Mouse (Mus musculus) cerebellum, adult (tissue): ENCODE results near the gene Tspan31.
A peak's percentile ranks its signal among the peaks of the same experiment; 100 is the strongest.
"Not testable (repeated sequence)": the region's sequence is repeated elsewhere in the genome, so short reads cannot be mapped to it uniquely, and the experiment has no call there.

Experiments used
- ATAC-seq: cut with Nextera tagmentation; 2 replicates; pipeline ENCODE4 v1.9.2; 2017; ENCODE audit warnings: mild to moderate bottlenecking, moderate library complexity, mixed read lengths; ENCODE audit not compliant: insufficient number of reproducible peaks, low FRiP score, low TSS enrichment

The Tspan31 gene

DNA sequence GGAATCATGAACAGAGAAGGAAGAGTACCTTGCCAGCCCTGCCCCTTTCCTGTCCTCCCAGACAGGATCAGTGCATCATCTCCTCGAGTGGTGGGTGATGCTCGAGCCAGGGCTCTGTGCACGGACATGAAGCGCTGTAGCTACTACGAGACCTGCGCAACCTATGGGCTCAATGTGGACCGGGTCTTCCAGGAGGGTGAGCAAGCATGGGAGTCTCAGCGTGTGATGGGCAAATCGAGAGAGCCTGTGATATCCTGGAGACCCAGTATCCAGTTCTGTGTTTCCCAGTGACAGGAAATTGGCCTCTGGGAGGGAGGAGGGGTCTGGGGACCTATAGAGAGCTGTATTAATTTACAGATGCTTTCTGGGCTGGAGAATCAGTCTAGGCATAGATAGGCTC lies 15.0 kb upstream of the Tspan31 start:
- ATAC-seq: no peak

DNA sequence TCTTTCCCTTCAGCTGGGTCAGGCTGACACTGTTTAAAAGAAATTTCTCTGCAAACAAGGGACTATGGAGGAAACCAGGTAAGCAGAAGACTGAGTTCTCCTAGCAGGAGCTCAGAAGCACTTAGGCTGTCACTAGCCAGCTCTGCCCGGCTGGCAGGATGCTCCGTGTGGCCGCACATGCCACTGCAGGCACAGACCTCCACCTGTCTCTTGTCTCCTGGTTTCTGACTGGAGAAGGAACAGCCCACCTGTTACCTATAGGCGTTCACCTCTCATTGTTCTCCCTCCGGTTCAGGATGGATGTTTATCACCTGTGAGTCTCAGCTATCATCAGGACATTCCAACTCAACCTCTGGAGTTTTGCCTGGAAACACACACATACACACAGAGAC lies 13.8 kb upstream of the Tspan31 start:
- no peak for ATAC-seq

DNA sequence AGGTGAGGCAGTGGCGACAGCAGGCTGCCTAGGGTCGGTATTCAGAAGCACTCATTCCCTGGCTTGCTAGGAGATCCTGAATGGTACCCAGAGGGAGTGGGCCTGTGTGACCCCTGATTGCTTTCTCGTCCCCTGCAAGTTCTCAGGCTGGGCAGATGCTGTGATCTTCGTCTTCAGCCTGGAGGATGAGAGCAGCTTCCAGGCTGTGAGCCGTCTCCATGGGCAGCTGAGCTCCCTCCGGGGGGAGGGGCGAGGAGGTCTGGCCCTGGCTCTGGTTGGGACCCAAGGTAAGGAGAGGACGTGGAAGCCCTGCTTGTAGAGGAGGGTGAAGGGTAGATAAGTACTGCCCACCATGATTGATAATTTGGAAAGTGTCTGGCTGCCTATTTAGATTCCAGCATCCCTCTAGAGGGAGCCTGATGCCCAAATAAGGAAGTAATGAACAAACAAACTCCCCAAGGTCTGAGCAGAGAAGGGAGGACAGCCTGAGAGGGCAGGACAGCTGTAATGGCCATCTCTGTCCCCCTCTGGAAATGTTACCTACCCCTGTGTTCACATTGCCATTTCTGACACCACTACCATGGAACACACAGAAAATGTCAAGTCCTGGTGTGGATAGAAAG lies 13.3 kb upstream of the Tspan31 start:
- no peak for ATAC-seq

DNA sequence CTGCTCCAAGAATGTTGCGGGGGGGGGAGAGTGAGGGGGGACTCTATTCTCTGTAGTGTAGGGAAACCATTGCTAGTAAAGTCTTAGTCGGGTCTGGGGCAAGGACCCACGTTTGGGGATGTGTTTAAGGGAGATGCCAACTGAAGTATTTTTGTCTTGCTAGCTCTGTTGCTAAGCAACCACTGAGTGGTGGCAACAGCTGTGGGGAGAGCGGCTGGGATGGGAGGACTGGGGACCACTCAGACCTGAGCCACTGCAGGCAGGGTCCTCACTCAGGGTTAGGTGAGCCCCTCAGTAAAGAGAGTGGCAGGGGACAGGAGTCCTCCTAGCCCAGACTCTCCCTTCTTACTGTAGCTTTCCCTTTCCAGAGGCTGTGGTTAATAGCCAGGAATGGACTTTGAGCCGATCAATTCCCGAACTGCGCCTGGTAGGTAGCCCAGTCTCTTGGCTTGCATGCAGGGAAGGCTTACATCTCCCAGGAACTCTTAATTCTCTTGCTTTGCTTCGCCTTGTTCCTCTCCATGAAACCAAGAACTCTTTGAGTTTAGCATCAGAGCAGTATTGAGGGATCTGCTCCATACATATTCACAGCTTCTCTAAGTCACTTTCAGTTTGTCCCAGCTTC lies 12.0 kb upstream of the Tspan31 start:
- no peak for ATAC-seq

DNA sequence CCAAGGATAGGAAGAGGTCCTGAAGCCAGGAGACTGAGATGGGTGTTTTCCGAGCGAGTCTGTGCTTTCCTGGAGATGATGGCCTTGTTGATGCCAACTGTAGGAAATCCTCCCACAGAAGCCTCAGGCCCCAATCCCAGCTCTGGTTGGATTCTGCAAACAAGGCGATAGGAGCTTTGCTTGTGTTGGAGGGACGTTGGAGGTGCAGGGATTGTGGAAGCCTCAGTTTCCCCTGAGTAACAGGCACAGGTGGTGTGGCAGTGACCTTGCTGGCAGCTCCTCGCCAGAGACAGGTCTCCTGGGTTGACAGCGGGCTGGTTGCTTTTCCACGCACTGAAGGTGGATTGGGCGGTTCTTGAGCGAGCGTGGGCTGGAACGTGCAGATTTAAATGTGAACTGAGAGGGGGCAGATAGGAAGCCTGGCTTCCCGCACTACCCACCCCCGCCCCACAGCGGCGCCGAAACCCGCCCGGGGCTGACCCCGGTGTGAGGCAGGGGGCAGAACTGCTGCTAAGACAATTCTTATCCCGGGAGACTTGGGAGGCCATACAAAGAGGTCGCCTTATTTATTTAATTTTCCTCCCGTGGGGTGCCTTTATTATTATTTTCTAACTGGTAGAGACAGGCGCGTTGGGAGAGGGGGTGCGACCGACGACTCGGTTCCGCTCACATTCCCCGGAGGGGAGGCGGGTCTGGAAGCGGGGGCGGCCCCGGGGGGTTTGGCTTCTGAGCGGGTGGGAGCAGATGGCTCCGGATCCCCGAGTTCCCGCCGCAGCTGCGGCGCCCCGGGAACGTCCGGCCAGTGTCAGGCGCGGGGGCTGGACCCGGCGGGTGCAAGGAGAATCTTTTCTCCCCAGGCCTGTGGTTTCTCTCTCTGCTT lies 11.1 kb upstream of the Tspan31 start:
- 0 out of 2 replicates have a peak, but pooled peaks have one; percentile 7 for ATAC-seq

DNA sequence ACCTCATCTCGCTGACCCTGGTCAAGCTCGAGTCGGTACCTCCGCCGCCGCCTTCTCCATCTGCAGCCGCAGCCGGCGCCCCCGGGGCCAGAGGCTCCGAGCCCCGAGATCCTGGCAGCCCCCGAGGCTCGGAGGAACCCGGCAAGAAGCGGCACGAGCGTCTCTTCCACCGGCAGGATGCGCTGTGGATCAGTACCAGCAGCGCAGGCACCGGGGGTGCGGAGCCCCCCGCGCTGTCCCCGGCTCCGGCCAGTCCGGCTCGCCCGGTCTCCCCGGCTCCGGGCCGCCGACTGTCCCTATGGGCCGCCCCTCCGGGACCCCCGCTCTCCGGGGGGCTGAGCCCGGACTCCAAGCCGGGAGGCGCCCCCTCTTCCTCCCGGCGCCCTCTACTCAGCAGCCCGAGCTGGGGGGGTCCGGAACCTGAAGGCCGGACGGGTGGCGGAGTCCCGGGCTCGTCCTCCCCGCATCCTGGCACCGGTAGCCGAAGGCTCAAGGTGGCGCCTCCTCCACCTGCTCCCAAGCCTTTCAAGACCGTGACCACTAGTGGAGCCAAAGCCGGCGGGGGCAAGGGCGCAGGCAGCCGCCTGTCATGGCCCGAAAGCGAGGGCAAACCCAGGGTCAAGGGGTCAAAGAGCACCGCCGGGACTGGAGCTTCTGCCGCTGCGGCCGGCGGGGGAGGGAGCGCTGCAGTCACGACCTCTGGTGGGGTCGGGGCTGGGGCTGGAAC lies 9.8 kb upstream of the Tspan31 start:
- ATAC-seq: no peak

DNA sequence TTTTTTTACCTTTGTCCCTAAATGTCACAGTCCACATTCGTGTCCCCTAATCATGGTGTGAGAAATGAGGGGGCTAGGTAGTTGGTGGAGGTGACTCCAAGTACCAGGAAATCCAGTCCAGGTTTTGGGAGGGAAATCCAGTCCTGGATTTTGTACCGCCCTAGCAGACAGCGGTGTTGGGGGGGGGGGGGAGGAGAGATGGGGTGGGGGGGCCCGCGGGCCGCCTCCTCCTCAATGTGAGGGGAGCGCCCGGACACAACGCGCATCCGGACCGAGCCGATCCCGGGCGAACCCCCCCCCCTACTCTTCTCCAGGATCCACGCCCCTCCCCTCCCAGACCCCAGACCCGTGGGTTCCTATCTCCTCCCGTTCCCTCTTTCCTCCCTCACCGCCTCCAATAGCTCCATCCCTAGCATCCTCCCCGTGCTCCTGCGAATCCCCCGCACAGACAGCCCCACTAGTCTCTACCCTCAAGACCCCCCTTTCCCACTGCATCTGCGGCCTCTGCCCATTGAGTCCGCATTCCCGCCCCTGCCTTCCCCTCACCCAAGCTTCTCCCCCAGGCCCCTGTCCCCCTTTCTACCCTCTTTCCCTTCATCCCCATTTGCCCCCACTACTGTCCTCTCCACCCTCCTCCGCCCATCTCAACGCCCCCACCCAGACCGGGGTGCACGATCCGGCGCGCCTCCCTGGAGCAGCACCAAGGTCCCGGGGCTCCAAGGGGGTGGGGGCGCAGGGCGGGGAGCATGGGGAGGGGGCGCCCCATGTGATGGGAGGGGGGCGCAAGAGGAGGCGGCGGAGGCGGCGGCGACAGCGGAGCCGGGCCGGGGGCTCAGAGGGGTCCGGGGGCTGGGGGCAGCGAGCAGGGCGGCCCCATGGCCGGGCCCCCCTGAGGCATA lies 8.9 kb upstream of the Tspan31 start:
- ATAC-seq: no peak

DNA sequence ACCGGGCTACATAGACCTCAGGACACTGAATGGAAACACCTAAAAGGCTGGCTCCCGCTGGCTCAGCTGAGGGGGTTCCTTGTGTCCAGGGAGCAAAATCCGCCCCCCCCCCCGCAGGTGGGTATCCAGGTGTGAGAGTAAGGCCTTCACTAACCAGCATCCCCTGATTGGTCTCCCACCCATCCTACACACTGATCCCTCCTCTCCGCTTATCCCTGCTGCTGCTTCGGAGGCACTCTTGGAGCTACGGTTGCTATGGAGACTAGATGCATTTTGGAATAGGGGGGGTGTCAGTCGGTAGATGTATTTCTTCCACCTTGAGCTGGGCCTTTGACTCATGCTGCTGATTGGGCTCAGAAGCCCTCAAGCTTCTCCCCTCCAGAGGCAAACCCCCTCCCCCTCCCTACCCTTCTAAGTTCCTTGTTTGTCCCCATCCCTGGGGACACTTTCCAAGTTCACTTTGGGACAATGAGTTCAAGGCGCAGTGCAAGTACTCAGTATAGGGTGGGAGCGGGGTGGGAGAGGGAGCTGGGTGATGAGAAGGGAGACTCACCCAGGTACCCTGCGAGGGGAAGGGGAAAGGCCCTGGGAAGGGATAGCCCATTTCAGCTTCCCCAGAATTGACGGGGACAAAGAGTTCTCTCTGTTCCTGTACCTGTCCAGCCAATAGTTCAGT lies 8.1 kb upstream of the Tspan31 start:
- no peak for ATAC-seq

DNA sequence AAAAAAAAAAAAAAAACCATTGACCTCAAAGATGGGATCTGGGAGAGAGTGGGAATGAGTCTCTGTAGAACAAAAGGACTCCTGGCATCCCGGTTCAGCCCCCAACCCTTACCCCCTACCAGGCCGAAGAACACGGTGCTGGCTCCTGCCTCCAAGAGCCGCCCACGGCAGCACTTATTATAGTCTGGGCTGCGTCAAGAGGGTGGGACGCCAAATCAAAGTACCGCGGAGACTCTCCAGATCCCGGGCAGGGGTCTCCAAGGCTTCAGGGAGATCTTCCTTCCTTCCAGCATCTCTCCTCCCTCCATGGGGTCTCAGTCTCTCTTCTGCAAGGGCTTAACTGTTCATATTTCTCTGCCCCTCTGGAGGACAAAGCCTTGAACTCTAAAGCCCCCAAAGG lies 7.5 kb upstream of the Tspan31 start:
- ATAC-seq: no peak

DNA sequence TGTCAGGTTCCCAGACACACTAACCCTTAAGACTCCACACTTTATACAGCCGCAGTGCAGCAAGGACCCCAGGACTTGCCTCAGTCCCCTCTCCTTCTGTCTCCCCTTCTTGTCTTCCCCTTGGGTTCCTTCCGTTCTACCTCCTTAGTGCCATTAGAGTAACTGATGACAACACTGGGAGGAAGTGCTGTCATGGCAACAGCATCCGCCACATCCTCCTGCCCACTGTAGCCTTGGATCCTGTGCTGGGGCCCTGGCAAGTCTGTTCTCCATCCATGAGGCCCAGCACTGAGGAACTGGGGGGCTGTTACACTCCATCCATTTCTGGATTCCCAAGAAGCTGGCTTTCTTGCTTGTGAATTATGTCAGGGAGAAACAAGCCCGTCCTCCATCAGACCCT lies 6.0 kb upstream of the Tspan31 start:
- ATAC-seq: no peak

DNA sequence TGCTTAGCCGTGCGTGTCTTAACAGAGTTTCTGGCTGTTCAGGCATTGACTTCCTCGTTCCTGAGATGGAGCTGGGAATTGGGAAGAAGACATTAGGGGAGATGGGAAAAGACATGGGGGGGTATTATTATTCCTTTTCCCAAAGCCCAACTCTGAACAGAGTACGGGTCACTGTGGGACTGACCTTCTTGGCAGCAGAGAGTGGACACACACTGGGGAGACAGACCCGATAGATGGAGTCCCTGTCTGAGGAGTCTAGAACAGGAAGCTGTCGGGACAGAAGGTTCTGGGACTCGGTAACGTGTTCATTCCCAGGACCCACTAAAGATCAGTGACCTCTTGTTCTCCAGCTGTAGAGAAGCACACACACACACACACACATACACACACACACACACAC lies 5.6 kb upstream of the Tspan31 start:
- ATAC-seq: no peak

DNA sequence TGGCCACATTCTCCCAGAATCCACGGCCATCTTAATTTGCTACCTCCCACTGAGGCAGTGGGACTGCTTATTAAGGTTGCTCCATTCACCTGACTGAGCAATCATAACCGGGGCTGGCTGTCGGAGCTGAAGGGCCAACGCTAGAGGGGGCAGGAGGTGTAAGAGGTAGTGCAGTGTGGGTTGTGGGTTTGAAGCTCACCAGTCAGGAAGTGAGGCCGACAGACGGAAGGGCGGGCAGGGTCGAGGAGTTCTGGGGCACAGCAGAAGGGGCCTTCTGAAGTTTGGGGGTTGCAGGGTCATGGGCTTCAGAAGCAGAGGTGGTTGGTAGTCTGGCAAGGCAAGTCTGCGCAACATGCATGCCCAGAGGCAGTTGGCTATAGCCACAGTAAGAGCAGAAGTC lies 5.0 kb upstream of the Tspan31 start, which contains the start of gene Agap2:
Gene Agap2 (plus strand): TSS at position 205 of the 400 bp plus-strand sequence.
- ATAC-seq: no peak

DNA sequence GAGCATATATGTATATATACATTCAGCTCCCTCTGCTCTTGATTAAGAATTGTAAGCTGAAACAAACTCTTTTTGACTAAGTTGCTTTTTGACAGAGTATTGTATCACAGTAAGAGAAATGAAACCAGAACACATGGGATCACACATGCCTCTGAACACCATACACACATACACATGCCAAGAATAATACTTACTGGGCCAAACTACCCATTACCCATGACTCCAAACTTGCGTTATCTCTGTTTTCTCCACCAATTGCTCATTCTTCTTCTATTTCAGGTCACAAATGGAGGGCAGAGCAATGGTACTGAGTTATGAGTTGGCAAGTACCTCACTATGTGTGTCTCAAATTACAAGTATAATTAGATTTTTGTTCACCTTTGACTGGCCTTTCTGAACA lies 3.9 kb upstream of the Tspan31 start:
- no peak for ATAC-seq

DNA sequence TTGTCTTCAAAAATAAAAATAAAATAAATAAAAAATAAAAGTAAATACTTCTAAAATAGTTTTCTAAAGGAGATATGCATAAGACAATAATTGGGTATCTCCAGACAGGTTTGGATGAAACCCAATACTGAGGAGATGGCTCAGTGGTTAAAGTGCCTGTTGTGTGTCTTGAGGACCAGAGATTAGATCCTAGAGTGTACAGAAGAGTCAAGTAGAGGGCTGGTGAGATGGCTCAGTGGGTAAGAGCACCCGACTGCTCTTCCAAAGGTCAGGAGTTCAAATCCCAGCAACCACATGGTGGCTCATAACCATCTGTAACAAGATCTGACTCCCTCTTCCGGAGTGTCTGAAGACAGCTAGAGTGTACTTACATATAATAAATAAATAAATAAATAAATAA lies 2.9 kb upstream of the Tspan31 start:
- ATAC-seq: not testable (repeated sequence)

DNA sequence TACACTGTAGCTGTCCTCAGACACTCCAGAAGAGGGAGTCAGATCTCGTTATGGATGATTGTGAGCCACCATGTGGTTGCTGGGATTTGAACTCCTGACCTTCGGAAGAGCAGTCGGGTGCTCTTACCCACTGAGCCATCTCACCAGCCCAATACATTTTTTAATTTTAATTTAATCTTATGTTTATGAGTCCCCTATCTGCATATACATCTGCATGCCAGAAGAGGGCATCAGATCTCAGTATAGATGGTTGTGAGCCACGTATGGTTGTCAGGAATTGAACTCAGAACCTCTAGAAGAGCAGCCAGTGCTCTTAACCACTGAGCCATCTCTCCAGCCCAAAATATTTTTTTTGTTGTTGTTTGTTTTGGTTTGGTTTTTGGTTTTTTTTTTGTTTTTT lies 2.2 kb upstream of the Tspan31 start:
- not testable (repeated sequence) for ATAC-seq

DNA sequence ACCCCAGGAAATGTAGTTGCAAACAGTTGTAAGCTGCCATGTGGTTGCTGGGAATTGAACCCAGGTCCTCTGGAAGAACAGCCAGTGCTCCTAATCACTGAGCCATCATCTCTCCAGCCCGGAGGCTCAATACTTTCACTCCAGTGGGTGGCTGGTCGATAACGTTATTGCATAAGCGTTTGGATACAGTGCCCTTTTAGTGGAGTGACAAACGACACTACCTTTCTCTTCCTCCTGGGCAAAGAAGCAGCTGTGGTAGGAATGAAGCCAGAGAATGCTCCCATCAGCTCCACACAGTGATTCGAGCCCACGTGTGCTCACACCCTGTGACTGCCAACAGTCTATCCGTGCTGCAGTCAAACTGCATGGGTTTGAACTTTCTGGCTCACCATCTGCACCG lies 1.1 kb upstream of the Tspan31 start:
- no peak for ATAC-seq

DNA sequence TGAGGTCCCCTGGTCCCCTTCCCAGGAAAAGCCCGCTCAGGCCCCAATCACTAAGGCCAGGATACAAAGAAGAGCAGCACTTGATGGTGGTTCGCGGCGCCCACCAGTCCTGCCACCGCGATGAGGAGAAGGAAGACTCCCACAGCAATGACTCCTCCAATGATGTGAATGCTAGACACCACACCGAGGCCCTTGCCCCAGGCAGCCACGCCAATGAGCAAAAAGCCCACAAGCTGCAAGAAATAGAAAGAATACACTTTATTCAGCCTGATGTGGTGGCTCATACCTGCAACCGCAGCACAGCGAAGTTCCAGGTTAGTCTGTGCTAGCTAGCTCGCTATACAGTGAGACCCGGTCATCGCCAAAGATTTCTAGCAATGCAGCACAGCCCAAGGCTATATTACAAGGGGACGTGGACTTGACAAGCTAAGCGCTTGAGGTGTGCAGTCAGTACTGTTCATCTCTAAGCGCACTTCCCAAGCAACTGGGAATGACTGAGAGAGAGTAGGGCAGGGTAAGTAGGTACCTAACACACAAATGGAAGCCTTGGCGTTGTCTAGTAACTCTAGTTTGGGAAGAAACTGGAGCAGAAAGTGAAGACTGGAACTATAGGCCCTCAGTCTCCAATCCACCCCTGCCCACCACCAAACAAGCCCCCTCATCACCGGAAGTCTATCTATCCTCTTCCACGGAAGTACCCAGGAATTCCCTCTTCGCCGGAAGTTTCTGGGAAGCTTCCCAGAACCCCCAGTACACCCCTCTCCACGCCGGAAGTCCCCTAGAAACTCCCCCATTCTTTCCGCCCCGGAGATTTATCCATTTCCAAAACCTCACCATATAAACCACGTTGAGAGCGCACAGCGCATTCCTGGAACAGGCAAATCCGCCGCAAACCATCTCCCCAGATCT lies 529 bp downstream of the Tspan31 start:
- 0 out of 2 replicates have a peak, but pooled peaks have one; percentile 14 for ATAC-seq

DNA sequence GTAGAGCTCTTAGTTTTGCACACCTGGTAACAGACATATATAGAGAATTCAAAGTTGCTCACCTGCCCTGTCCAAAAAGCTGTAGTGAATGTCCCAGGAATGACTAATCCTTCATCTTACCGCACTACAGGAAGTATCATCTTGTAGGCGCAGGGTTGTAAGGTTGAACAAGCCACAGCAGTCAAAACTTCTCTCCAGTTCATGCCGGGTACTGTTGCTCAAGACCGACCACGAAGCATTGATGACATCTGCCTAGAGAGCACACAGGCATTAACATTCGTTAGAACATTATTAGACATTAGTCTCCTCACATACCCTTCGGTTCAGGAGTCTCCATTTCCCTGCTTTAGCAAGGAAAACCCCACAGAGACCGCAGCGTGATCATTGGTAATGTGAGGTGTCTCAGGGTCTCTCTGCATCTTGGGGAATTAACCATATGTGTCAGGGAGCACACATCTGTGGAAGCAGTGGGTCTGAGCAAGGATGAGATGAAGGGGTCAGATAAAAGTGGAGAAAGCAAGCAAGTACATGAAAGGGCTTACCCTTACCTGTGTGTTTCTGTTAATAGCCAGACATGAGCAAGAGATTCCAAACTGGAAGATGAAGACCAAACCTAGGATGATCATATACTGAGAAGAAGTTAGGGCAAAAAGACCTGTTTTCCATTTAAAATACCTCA lies 1.6 kb downstream of the Tspan31 start:
- no peak for ATAC-seq
